ENCODE assay signal across 20 mouse cellular contexts in genomic region chr11:61686906-61687453, GRCm38 (mm10). TPM values are rescaled to one million over a fixed set of nuclear protein-coding genes. Genes with fewer than 3 reads are reported as not detected.
DNase-seq lines count a peak whose midpoint lies in the region; ATAC-seq and TF ChIP-seq lines count a peak whose summit lies in the region.
"Had no signal": no experiment of that assay in that cellular context is flagged by ENCODE, and none has a peak within 500 bp of the region (broad histone marks: within the 10 kb centered on the region; RNA-seq: fewer than 3 reads in every experiment).

No protein-coding gene starts in this region.

- no peak overlapping the region for H3K4me3 ChIP-seq in kidney, adult 2 months (ENCODE audit: insufficient read depth, low read depth, low read length)
- H3K4me3 ChIP-seq in kidney, embryonic 15.5 days (replicated peaks) = no peak overlapping the region
- H3K4me3 ChIP-seq in liver, embryonic 11.5 days (ENCODE audit: low read depth, low read length) = peak overlapping the region; percentile 11
- no peak overlapping the region for H3K4me3 ChIP-seq in stomach, postnatal 0 days (ENCODE audit: low read depth, low read length)
- no peak overlapping the region for H3K4me3 ChIP-seq in midbrain, embryonic 10.5 days
- H3K4me3 ChIP-seq: embryonic facial prominence, embryonic 12.5 days; heart, embryonic 15.5 days; hindbrain, embryonic 15.5 days; myocyte had no signal

- TF ChIP-seq CTCF in kidney, adult 2 months (conservative IDR thresholded peaks at IDR 0.05; ENCODE audit: insufficient read depth, insufficient read length, low read depth, low read length) = no peak
- peak; percentile 6; the same call in 1 of the 2 replicates for TF ChIP-seq CTCF in stomach, postnatal 0 days (IDR thresholded peaks at IDR 0.05; ENCODE audit: low read depth)

- H3K36me3 ChIP-seq in kidney, adult 2 months (ENCODE audit: control insufficient read depth, insufficient read depth, low read length) = no peaks in the 10 kb centered on the region
- no peaks in the 10 kb centered on the region for H3K36me3 ChIP-seq in kidney, embryonic 15.5 days
- no peaks in the 10 kb centered on the region for H3K36me3 ChIP-seq in liver, embryonic 11.5 days (ENCODE audit: control insufficient read depth, insufficient read depth, low read length)
- H3K36me3 ChIP-seq in stomach, postnatal 0 days (ENCODE audit: control insufficient read depth, insufficient read depth, low read length) = no peaks in the 10 kb centered on the region
- no peaks in the 10 kb centered on the region for H3K36me3 ChIP-seq in midbrain, embryonic 10.5 days
- H3K36me3 ChIP-seq: embryonic facial prominence, embryonic 12.5 days; heart, embryonic 15.5 days; hindbrain, embryonic 15.5 days had no signal

- no peak for TF ChIP-seq EP300 in stomach, postnatal 0 days (optimal IDR thresholded peaks at IDR 0.05)

- no peak overlapping the region for H3K27ac ChIP-seq in kidney, adult 2 months (ENCODE audit: insufficient read depth, low read depth, low read length)
- H3K27ac ChIP-seq in kidney, embryonic 15.5 days = no peak overlapping the region
- no peak overlapping the region for H3K27ac ChIP-seq in liver, embryonic 11.5 days (ENCODE audit: low read depth, low read length)
- peak overlapping the region; percentile 53 for H3K27ac ChIP-seq in stomach, postnatal 0 days (replicated peaks)
- H3K27ac ChIP-seq in midbrain, embryonic 10.5 days (replicated peaks) = no peak overlapping the region
- H3K27ac ChIP-seq: embryonic facial prominence, embryonic 12.5 days; heart, embryonic 15.5 days; hindbrain, embryonic 15.5 days had no signal

- no peaks in the 10 kb centered on the region for H3K9me3 ChIP-seq in kidney, embryonic 15.5 days (replicated peaks)
- no peaks in the 10 kb centered on the region for H3K9me3 ChIP-seq in liver, embryonic 11.5 days (ENCODE audit: control insufficient read depth, low read length)
- H3K9me3 ChIP-seq in stomach, postnatal 0 days (ENCODE audit: control insufficient read depth, low read length) = no peaks in the 10 kb centered on the region
- no peaks in the 10 kb centered on the region for H3K9me3 ChIP-seq in midbrain, embryonic 10.5 days (replicated peaks)
- H3K9me3 ChIP-seq: embryonic facial prominence, embryonic 12.5 days; heart, embryonic 15.5 days; hindbrain, embryonic 15.5 days had no signal

- ATAC-seq in kidney, embryonic 15.5 days (replicated peaks; ENCODE audit: low FRiP score) = no peak
- no peak for ATAC-seq in liver, embryonic 11.5 days (replicated peaks; ENCODE audit: low FRiP score)
- ATAC-seq in stomach, postnatal 0 days (ENCODE audit: low FRiP score, low TSS enrichment) = no peak
- ATAC-seq: forebrain, embryonic 16.5 days; lung, postnatal 0 days had no signal

- H3K27me3 ChIP-seq in kidney, adult 2 months (replicated peaks; ENCODE audit: control insufficient read depth, insufficient read depth, low read length) = no peaks in the 10 kb centered on the region
- H3K27me3 ChIP-seq in kidney, embryonic 15.5 days = peaks cover 39% of the 10 kb centered on the region
- H3K27me3 ChIP-seq in liver, embryonic 11.5 days (replicated peaks; ENCODE audit: control insufficient read depth, insufficient read depth, low read length) = peaks cover 29% of the 10 kb centered on the region
- no peaks in the 10 kb centered on the region; the same call in 1 of the 2 replicates for H3K27me3 ChIP-seq in stomach, postnatal 0 days (ENCODE audit: control insufficient read depth, insufficient read depth, low read length)
- H3K27me3 ChIP-seq in midbrain, embryonic 10.5 days (ENCODE audit: low read depth, poor library complexity, severe bottlenecking) = peaks cover 49% of the 10 kb centered on the region

- no peak for TF ChIP-seq POLR2A in kidney, adult 2 months (IDR thresholded peaks at IDR 0.05; ENCODE audit: low read depth, low read length)

- H3K4me1 ChIP-seq in kidney, adult 2 months (ENCODE audit: control insufficient read depth, insufficient read depth, low read length) = peaks cover 8% of the 10 kb centered on the region
- peaks cover 23% of the 10 kb centered on the region for H3K4me1 ChIP-seq in kidney, embryonic 15.5 days
- peaks cover 36% of the 10 kb centered on the region for H3K4me1 ChIP-seq in liver, embryonic 11.5 days (replicated peaks; ENCODE audit: control insufficient read depth, insufficient read depth, low read length)
- peaks cover 5% of the 10 kb centered on the region; the same call in 1 of the 2 replicates for H3K4me1 ChIP-seq in stomach, postnatal 0 days (replicated peaks; ENCODE audit: control insufficient read depth, insufficient read depth)
- peaks cover 33% of the 10 kb centered on the region for H3K4me1 ChIP-seq in midbrain, embryonic 10.5 days

- DNase-seq in kidney, adult 2 months = peak; percentile 46
- peak; percentile 24 for DNase-seq in c-Kit-positive CD71-positive TER-119-positive erythroid progenitor cells, embryonic 14.5 days (ENCODE audit: low spot score)
- no peak for DNase-seq in liver, embryonic 11.5 days (ENCODE audit: low spot score)
- DNase-seq in stomach, postnatal 0 days (ENCODE audit: low spot score) = no peak
- DNase-seq in neural tube, embryonic 10.5 days (ENCODE audit: extremely low spot score, low spot score) = no peak
- DNase-seq in midbrain, embryonic 10.5 days (ENCODE audit: low spot score) = no peak
- DNase-seq in layer of hippocampus, adult 11-12 months (ENCODE audit: low spot score) = no peak
- DNase-seq: adrenal gland, postnatal 14 days; cerebellum, postnatal 14 days; gastrocnemius, postnatal 10 days; left cerebral cortex, postnatal 4 days; right cerebral cortex, postnatal 14 days; thymus, adult 2 months had no signal

- WGBS in kidney, adult 2 months = 61% methylated on average over 10 of the region's 10 CpGs
- 59% methylated on average over 10 of the region's 10 CpGs for WGBS in kidney, embryonic 15.5 days
- 46% methylated on average over 10 of the region's 10 CpGs for WGBS in liver, embryonic 11.5 days
- WGBS in stomach, postnatal 0 days = 51% methylated on average over 10 of the region's 10 CpGs
- WGBS in midbrain, embryonic 10.5 days = 43% methylated on average over 10 of the region's 10 CpGs

- no peak overlapping the region for H3K9ac ChIP-seq in kidney, embryonic 15.5 days
- no peak overlapping the region for H3K9ac ChIP-seq in liver, embryonic 11.5 days (ENCODE audit: low read depth, low read length)
- 0 out of 2 replicates have a peak overlapping the region, but pooled peaks have one; percentile 13 for H3K9ac ChIP-seq in stomach, postnatal 0 days (ENCODE audit: low read length)
- H3K9ac ChIP-seq: embryonic facial prominence, embryonic 12.5 days; heart, embryonic 15.5 days; hindbrain, embryonic 15.5 days had no signal

- H3K4me2 ChIP-seq in kidney, embryonic 15.5 days = no peak overlapping the region
- peak overlapping the region; percentile 88 for H3K4me2 ChIP-seq in liver, embryonic 11.5 days
- H3K4me2 ChIP-seq in stomach, postnatal 0 days (replicated peaks; ENCODE audit: low read depth) = 0 out of 2 replicates have a peak overlapping the region, but pooled peaks have one; percentile 11
- H3K4me2 ChIP-seq: embryonic facial prominence, embryonic 12.5 days; heart, embryonic 15.5 days; hindbrain, embryonic 15.5 days had no signal

RNA-seq across cellular contexts. Expression of gene Fam83g, which starts 3.1 kb away (rescaled TPM):
- 15.4 and 17.6 TPM in 2 replicates for polyA plus RNA-seq in kidney, adult 2 months (2012; rRNA removed)
- polyA plus RNA-seq in kidney, embryonic 15.5 days (2015; fragmentation: Nextera tagmentation; extraction: Ambion mirVana) = 2.2 and 2.8 TPM in 2 replicates
- 5.0 and 5.5 TPM in 2 replicates for polyA plus RNA-seq in liver, embryonic 11.5 days (2014; fragmentation: Nextera tagmentation; extraction: Ambion mirVana)
- polyA plus RNA-seq in stomach, postnatal 0 days (2015; fragmentation: Nextera tagmentation; extraction: Ambion mirVana) = 4.5 and 4.9 TPM in 2 replicates
- polyA plus RNA-seq in midbrain, embryonic 10.5 days (2016; fragmentation: Nextera tagmentation; extraction: Ambion mirVana) = 0.86 and 0.95 TPM in 2 replicates
- polyA plus RNA-seq: myocyte had no signal

RNA-seq across cellular contexts. Expression of gene Slc5a10, which starts 33.6 kb away (rescaled TPM):
- polyA plus RNA-seq in kidney, adult 2 months (2012; rRNA removed) = 348 and 492 TPM in 2 replicates
- 0.45 TPM in 2 replicates for polyA plus RNA-seq in kidney, embryonic 15.5 days (2015; fragmentation: Nextera tagmentation; extraction: Ambion mirVana)
- polyA plus RNA-seq in liver, embryonic 11.5 days (2014; fragmentation: Nextera tagmentation; extraction: Ambion mirVana) = not detected in 2 replicates
- 0.07 TPM in 1 of 2 replicates, not detected in the other for polyA plus RNA-seq in stomach, postnatal 0 days (2015; fragmentation: Nextera tagmentation; extraction: Ambion mirVana)
- polyA plus RNA-seq in midbrain, embryonic 10.5 days (2016; fragmentation: Nextera tagmentation; extraction: Ambion mirVana) = not detected in 2 replicates
- polyA plus RNA-seq: forebrain, embryonic 16.5 days; heart, embryonic 15.5 days; hindbrain, embryonic 15.5 days had no signal

RNA-seq across cellular contexts. Expression of gene Grap, which starts 33.9 kb away (rescaled TPM):
- polyA plus RNA-seq in kidney, adult 2 months (2012; rRNA removed) = 11.1 and 15.3 TPM in 2 replicates
- polyA plus RNA-seq in kidney, embryonic 15.5 days (2015; fragmentation: Nextera tagmentation; extraction: Ambion mirVana) = 12.9 and 13.0 TPM in 2 replicates
- 9.5 and 9.9 TPM in 2 replicates for polyA plus RNA-seq in liver, embryonic 11.5 days (2014; fragmentation: Nextera tagmentation; extraction: Ambion mirVana)
- 4.6 and 4.9 TPM in 2 replicates for polyA plus RNA-seq in stomach, postnatal 0 days (2015; fragmentation: Nextera tagmentation; extraction: Ambion mirVana)
- polyA plus RNA-seq in midbrain, embryonic 10.5 days (2016; fragmentation: Nextera tagmentation; extraction: Ambion mirVana) = 8.2 and 8.6 TPM in 2 replicates

Comparison
In these comparisons a context has a peak if more than half of its experiments do, and no peak if none do; other contexts are left out.
1. RNA of gene Slc5a10, which starts 33.6 kb away (polyA plus RNA-seq): 348 to 492 TPM in kidney, adult 2 months; 0.45 TPM in kidney, embryonic 15.5 days, not detected in liver, embryonic 11.5 days, not detected in midbrain, embryonic 10.5 days and 0.07 TPM in stomach, postnatal 0 days; every median in the first group is over 100 times any median in the second.
2. DNase-seq: peak in kidney, adult 2 months (single experiment) and c-Kit-positive CD71-positive TER-119-positive erythroid progenitor cells, embryonic 14.5 days (single experiment); none in liver, embryonic 11.5 days (single experiment), stomach, postnatal 0 days (single experiment), neural tube, embryonic 10.5 days (single experiment), midbrain, embryonic 10.5 days (single experiment) and layer of hippocampus, adult 11-12 months (single experiment).